Mouse (Mus musculus): ENCODE measurements around the gene Gm45234. TPM values are rescaled to one million over a fixed set of nuclear protein-coding genes. Genes with fewer than 3 reads are reported as not detected.

The Gm45234 gene
- total RNA-seq, 2 experiments from 2014 or later: 1.1 TPM; not detected in 1

DNA sequence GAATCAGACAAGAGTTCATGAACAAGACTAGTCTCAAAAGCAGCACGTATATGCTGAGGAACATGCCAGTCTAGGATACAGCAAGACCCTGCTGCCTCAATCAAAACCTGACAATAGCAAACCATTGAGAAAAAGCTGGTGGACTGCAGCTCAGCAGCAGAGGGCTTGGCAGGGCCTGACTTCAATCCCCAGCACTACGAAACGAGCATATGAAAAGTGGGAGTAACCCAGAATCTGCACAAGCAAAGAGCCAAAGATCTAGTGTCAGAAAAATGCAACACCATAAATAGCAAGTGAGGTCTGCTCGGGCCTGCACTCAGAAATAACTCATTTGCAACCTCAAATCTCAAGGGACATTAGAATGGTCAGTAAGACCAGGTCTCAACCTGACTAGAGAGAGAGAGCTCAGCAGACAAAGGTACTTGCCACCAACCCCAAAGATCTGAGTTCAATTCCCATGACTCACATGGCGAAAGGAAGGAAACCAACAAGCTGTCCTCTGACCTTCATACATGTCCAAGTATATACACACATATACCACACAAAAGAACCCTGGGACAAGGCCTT, 49.7 kb downstream of the Gm45234 start:
- no peak for DNase-seq

DNA sequence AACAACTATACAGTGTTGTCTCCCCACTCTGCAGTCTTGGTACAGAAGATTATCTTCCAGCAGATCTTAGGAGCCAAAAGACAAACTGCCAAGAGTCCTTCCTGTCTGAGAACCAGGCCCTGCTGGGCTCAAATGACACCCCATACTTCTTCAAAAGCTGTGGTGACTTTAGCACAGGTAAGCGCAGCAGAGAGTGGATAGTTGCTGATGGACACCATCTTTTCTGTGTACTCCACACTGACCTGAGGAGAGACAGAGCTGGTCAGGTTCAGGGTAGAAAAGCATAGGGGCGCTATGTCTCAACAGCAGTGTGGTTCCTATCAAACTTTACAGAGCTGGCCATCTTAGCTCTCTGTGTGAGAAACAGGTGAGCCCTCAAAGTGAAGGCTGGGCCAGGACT, 51.4 kb downstream of the Gm45234 start:
- no peak for DNase-seq

DNA sequence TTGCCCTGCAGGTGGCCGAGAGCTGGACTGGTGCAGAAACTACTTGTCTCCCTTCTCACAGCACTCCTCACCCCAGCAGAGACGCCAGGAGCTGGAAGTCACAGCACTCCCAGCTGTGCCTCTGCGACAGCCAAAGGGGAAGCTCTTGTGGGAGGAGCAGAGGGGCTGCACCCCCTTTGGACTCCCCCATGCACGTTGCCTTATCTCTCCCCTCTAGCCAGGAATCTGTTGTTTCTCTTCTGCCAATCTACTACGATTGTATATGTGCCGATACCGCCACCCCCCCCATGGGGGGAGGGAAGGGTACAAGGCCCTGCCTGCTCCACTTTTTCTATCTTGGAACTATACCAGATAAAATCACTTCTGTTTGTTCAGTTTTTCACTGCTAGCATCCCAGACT, 52.0 kb downstream of the Gm45234 start:
- no peak for DNase-seq

DNA sequence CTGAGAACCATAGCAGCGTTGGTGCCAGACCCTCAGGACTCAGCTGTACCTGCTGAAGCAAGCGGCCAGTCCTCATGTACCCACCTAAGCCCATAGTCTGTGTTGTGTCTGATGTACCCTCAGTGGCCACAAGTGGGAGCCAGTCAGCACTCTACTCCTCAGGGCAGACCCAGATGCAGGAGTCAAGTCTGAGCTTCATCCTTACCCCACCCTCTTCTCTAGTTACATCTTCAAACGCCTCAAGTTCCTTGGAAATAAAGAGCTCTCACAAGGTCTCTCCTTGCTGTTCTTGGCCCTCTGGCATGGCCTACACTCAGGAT, 53.1 kb downstream of the Gm45234 start:
- DNase-seq: peak; percentile 78

DNA sequence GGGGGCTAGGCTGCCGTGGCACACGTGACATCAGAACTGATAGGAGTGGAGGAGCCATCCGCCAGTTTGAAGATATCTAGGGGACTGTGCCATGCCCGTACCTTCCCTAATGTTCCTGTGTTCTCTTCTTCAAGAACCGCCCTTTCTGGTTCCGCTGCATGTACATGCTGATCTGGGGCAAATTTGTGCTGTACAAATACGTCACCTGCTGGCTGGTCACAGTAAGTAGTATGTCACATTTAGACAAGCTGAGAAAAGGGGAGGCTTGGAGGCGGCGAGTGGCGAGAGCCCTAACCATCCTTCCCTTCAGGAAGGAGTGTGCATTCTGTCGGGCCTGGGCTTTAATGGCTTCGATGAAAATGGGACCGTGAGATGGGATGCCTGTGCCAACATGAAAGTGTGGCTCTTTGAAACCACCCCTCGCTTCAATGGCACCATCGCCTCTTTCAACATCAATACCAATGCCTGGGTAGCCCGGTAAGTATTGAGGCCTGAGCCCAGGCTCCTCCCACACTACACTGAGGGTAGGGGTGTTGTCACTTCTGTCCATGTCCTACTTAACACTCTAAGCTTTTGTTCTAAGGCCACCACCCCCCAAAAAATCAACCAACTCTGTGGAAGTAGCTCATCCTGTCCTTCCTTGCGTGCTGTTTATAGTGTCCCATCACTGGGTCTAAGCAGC, 53.6 kb downstream of the Gm45234 start:
- no peak for DNase-seq

DNA sequence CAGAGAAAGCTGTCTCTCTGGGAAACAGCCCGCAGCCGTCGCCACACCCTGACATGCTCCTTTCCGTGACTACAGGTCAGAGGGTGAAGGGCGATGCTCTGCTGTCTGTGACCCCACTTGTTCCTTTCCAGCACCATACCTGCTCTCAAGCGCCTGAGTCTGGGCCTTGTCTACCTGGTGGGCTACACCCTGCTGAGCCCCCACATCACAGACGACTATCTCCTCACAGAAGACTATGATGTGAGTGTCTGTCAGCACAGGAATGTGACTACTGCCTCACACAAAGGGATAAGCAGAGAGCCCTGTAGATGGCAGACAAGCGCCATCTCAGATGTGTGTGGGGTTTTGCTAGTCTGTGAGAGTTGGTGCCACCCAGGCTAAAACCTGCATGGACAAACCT, 54.5 kb downstream of the Gm45234 start:
- DNase-seq: no peak

DNA sequence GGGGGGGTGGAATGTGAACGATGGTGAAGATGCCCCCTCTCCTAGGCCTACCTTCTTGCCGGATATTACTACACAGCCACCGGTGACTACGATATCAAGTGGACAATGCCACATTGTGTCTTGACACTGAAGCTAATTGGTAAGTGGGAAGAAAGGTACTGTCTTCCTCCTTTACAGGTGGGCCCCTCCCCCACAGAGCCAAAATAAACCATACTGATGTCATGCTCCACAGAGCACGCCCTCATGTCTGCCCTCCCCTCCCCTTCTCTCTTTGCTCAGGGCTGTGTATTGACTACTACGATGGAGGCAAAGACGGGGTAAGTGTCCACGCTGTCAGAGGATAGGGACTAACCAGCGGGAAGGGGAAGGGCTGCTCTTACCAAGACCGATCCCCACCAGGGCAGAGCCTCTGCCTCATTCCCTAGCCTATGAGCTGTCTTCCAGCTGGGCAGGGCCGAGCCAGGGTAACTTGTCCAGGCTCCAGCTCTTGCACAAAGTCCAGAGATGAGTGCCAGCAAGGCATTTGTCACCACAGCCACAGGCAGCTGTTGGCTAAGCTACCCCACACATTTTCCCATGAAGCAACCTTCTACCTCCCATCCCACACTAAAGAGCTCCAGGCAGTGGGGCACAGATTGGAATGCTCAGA, 55.7 kb downstream of the Gm45234 start:
- peak; percentile 87 for DNase-seq

DNA sequence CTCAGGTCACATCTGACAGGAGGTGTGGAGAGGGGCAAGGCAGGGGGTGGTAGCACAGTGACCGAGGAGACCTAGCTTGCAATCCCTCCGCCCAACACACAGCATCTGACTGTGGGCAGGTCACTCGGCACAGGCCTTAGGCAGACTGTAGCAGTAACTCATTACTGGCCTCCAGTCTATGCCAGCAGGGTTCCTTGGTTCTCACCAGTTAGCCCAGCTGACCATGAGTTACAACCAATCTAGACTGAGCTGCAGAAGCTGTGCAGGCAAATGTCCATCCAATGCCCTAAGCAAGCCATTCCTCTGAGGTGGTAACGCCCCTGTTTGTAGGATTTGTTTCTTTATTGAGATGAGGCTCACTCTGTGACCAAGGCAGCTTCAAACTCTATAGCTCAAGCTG, 56.5 kb downstream of the Gm45234 start:
- no peak for DNase-seq

DNA sequence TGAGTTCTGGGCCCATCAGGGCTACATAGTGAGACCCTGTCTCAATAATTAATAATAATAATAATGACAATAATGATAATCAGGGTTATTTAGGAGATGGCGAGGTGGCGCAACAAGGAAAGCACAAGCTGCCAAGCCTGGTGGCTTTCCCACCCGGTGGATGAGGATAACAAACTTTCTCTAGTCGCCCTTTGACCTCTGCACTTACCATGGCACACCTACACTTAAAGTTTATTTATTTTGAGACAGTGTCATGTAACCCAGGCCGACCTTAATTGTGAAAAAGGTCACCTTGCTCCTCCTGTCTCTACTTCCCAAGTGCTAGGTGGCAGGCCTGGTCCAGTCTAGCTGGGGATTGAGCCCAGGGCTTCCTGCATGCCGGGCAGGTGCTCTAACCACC, 57.1 kb downstream of the Gm45234 start:
- no peak for DNase-seq

DNA sequence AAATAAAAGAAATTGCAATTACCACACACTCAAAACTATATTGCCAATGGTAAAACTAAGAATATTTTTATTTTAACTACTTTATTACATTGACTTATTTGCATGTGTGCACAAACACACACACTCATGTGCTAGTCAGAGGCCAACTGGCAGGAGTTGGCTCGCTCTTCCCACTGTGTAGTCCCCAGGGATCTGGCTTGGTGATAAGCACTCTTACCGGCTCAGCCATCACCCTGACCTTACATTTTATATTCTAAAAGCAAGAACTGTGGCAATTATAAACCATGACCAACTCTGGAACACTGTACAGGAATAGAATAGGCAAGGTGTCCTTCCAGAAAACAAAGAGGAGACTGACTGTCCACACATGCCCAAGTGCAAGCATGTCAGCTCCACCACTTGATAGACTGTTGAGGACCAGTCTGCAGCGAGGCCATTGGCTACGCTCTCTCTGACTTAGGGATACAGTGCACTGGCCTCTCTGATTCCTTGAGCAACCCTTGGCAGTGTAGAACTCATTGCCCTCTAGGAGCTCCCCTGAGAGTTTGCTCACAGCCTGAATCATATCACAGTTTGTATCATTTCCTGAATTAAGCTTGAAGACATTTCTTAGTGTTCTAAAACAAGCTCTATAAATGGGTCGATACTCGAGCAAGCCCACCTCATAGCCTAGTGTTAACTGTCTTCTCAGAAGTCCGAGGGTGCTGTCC, 59.2 kb downstream of the Gm45234 start:
- peak; percentile 32 for DNase-seq

DNA sequence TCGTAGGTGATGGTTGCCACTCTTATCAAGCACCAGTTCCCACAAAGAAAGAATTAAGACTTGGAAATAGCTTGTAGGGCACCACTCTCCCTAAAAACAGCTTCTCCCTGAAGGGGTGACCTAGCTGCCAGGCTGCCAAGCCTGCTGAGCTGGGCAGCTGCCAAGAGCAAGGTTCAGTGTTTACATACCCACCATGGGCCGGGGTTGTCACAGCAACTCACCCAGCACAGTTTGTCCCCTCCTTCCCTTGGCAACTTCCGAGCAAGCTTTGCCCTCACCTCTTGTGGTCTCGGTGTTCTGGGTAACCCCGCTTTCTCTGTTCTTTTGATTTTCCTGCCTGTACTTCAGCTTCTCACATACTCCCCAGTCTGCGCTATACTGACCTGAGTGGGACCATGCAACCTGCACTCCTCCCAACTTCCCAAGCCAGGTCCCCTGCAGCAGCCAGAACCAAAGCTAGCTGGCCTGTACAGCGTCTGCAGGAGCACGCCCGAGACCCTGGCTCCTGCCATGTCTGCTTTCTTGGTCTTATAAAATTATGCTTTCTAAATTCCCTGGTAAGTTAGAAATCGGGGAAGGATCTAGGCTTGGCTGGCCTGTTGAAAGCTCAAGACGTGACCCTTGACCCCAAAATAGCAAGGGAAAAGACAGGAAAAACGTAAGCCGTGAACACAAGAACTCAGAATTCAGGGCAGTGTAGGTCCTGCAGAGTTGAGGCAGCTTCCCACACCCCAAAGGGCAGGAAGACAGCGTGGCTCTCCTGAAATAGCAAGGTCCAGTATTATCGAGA, 61.5 kb downstream of the Gm45234 start:
- DNase-seq: peak; percentile 83

DNA sequence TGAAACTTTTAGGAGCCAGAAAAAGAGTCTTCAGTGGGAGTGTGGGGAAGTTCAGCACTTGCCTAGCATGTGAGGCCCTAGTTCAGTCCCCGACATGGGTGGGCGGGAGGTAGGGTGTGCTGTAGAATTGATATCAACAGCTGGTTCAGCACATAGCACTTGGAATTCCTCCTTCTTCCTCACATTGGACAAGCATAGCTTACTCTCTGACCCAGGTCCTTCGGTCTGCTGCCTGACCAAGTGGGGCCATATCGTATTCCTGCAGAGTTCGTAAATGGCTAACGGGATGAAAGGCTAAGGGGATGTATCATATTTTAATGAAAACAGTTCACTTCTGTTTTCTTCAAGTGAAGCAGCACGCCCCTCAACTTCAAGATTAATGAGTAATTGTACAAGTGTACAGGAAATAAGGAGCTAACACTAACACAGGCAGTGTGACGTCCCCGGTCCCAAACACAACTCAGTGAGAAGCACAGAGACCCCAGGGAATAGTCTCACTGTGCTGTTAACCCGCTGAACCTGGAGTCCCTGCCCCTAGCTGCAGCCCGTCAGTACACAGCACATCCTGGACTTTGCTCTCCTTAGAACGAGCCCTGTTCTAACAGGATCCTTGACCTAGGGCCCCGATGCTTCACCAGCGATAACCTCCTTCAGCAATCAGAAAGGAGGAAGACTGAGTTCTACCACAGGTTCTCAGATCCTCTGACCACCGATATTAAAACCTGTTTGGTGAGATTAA, 62.4 kb downstream of the Gm45234 start:
- DNase-seq: no peak

DNA sequence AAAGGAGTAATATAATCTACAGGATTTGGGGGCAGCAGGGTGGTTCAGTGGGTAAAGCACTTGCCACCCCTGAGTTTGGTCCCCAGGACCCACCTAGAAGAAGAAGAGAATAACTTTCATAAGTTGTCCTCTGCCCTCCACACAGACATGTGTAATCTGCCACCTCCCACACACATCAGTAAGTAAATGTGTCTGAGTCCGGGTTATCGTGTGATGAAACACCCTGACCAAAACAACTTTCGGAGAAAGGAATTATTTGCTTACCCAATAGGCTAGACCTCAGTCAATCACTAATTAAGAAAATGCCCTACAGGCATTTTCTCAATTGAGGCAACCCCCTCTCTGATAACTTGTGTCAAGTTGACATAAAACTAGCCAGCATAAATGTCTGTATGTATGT, 65.3 kb downstream of the Gm45234 start:
- DNase-seq: no peak

Small RNA genes lying within 50 kb of the gene (microRNA-seq; reads per million reads assigned to microRNA genes)
- 9.2 reads per million, percentile 15 among the genes with 10 or more reads in this experiment for gene Mir141
- 128 reads per million, percentile 48 among the genes with 10 or more reads in this experiment for gene Mir200c

Other genes with a start within 250 kb of the Gm45234 start
- gene C1ra, start 243.6 kb downstream of the Gm45234 start, total RNA-seq (2021): 10 to 100 TPM; 40.4 to 51.1 TPM
- 100 to 1,000 TPM in 1 of 2 experiments, 10 to 100 TPM in 1; 76.9 to 105 TPM for gene C1s1, start 213.7 kb downstream of the Gm45234 start, total RNA-seq (2021)
- gene C1rb, start 185.7 kb downstream of the Gm45234 start, total RNA-seq (2021): 1 to 10 TPM; 4.7 to 5.1 TPM
- 1 to 10 TPM; 2.5 to 4.2 TPM for gene C1s2, start 119.9 kb downstream of the Gm45234 start, total RNA-seq (2021)
- 10 to 100 TPM; 80.8 to 85.7 TPM for gene Lpcat3, start 93.0 kb downstream of the Gm45234 start, total RNA-seq (2021)
- gene Emg1, start 43.8 kb downstream of the Gm45234 start, total RNA-seq (2021): 10 to 100 TPM; 85.5 to 94.1 TPM
- gene Phb2, start 43.7 kb downstream of the Gm45234 start, total RNA-seq (2021): 100 to 1,000 TPM; 452 to 487 TPM
- gene Ptpn6, start 17.3 kb downstream of the Gm45234 start, total RNA-seq (2021): 10 to 100 TPM; 13.0 to 13.5 TPM
- gene Grcc10, start 14.6 kb downstream of the Gm45234 start, total RNA-seq (2021): 100 to 1,000 TPM; 321 to 324 TPM
- 10 to 100 TPM; 64.0 to 71.5 TPM for gene Atn1, start 503 bp upstream of the Gm45234 start, total RNA-seq (2021)
- gene Eno2, start 13.7 kb upstream of the Gm45234 start, total RNA-seq (2021): 10 to 100 TPM; 13.0 to 21.0 TPM
- gene Lrrc23, start 23.7 kb upstream of the Gm45234 start, total RNA-seq (2021): under 1 TPM in 1 of 2 experiments, not detected in 1; 0.72 TPM
- 10 to 100 TPM; 11.7 to 15.2 TPM for gene Spsb2, start 52.6 kb upstream of the Gm45234 start, total RNA-seq (2021)
- 100 to 1,000 TPM; 504 to 601 TPM for gene Tpi1, start 58.3 kb upstream of the Gm45234 start, total RNA-seq (2021)
- gene Usp5, start 73.5 kb upstream of the Gm45234 start, total RNA-seq (2021): 100 to 1,000 TPM in 1 of 2 experiments, 10 to 100 TPM in 1; 89.2 to 111 TPM
- 10 to 100 TPM; 26.3 to 28.8 TPM for gene Cdca3, start 73.5 kb upstream of the Gm45234 start, total RNA-seq (2021)
- gene Gnb3, start 84.3 kb upstream of the Gm45234 start, total RNA-seq (2021): 1 to 10 TPM; 7.5 to 9.7 TPM
- 10 to 100 TPM; 26.6 to 29.6 TPM for gene P3h3, start 101.7 kb upstream of the Gm45234 start, total RNA-seq (2021)
- gene Gpr162, start 108.0 kb upstream of the Gm45234 start, total RNA-seq (2021): 1 to 10 TPM; 3.5 to 5.2 TPM
- 1 to 10 TPM; 3.8 to 4.0 TPM for gene Cd4, start 132.2 kb upstream of the Gm45234 start, total RNA-seq (2021)
- gene Lag3, start 155.7 kb upstream of the Gm45234 start, total RNA-seq (2021): 1 to 10 TPM; 1.4 to 1.8 TPM
- gene Ptms, start 164.1 kb upstream of the Gm45234 start, total RNA-seq (2021): 100 to 1,000 TPM; 824 to 887 TPM
- gene Mlf2, start 175.4 kb upstream of the Gm45234 start, total RNA-seq (2021): 100 to 1,000 TPM; 271 to 288 TPM
- gene Cops7a, start 209.5 kb upstream of the Gm45234 start, total RNA-seq (2021): 100 to 1,000 TPM; 122 to 129 TPM
- 1 to 10 TPM; 3.8 to 5.6 TPM for gene Pianp, start 240.7 kb upstream of the Gm45234 start, total RNA-seq (2021)

All from adrenal gland, postnatal 10 days (tissue).